Mouse (Mus musculus) Patski (cell line): ENCODE results near the gene Acy3. TPM values are rescaled to one million over a fixed set of nuclear protein-coding genes. Genes with fewer than 3 reads are reported as not detected.
A peak's percentile ranks its signal among the peaks of the same experiment; 100 is the strongest.

Source experiments
- ATAC-seq: fragments of 100-300 bp; one replicate; pipeline ENCODE4 v1.8.0; 2021
- CTCF ChIA-PET: fragments of 350-600 bp; sonication (Branson Sonifier 250); formaldehyde crosslinking; loops from one replicate; lab custom pipeline; 2022; ENCODE audit warnings: inconsistent platforms; lab: Charles Lee
- POLR2A ChIA-PET: fragments of 350-600 bp; sonication (Branson Sonifier 250); formaldehyde crosslinking; loops from one replicate; lab custom pipeline; 2022; ENCODE audit warnings: antibody characterized with exemption, inconsistent platforms; lab: Charles Lee
- DNase-seq: peaks from one replicate; pipeline ENCODE4 v3.0.0-alpha.2; 2011; ENCODE audit warnings: low read depth, low spot score
- H3K27me3 ChIP-seq: fragments of 371-371 bp; one replicate; pipeline ENCODE4 v1.5.1; 2021
- CTCF ChIP-seq: fragments of 100-300 bp; IDR thresholded peaks from one replicate; pipeline ENCODE4 v1.5.1; 2021
- in situ Hi-C: fragments of 300-500 bp; cut with MboI; formaldehyde crosslinking; loops from 3 replicates; pipeline ENCODE4 v1.11.1; 2018; ENCODE audit warnings: low pct_unique_long_range_greater_than_20kb, mixed read lengths
- polyA plus RNA-seq: library from polyadenylated mRNA; unstranded; gene quantifications from one replicate; pipeline ENCODE4 v1.2.3, GENCODE M21; 2021

Gene Acy3
- polyA plus RNA-seq, 1 experiment from 2014 or later, result 3.9 TPM

DNA sequence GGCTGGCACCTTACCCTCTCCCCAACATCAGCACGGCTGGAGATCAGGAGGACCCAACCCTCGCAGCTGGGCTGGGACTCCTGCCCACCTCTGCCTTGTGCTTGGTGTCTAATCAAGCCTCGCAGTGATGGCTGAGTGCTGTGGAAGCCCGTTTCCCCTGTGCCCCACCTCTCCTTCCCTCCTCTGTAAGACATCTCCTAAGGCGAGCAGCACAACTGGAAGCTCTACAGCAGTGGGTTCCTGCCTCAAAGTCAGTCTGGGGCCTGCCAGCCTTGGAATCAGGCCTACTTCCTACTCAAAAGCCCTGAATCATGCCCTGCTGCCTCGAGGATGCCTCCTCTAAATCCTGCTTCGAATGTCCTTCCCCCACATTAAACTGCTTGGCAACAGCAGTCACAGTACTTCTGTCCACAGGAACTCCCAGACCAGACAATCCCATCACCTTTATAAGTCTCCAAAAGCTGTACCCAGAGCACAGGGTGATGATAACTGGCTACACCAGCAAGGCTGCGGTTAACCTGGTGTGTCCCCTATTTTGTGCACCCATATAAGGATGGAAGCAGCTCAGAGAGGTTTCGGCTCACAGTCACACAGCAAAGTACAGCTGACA is 12.9 kb downstream of the Acy3 start:
- peaks cover 11% of the 10 kb centered on the region for H3K27me3 ChIP-seq
- DNase-seq (no peak), ATAC-seq (no peak)
- in situ Hi-C loops, result no loop called here
- TF ChIP-seq CTCF, result no peak
- CTCF ChIA-PET, result interaction anchor here (0.9 to 4.8 kb wide), 10 partner anchors 12 to 52 kb away, joined by 3 to 33 read pairs (median 4); partner anchors contain the start of genes Acy3, Gstp2 and Ndufv1
- POLR2A ChIA-PET, result interaction anchor here (0.9 to 2.9 kb wide), 2 partner anchors 11 to 12 kb away, joined by 3 to 14 read pairs; partner anchors contain the start of gene Ndufv1

DNA sequence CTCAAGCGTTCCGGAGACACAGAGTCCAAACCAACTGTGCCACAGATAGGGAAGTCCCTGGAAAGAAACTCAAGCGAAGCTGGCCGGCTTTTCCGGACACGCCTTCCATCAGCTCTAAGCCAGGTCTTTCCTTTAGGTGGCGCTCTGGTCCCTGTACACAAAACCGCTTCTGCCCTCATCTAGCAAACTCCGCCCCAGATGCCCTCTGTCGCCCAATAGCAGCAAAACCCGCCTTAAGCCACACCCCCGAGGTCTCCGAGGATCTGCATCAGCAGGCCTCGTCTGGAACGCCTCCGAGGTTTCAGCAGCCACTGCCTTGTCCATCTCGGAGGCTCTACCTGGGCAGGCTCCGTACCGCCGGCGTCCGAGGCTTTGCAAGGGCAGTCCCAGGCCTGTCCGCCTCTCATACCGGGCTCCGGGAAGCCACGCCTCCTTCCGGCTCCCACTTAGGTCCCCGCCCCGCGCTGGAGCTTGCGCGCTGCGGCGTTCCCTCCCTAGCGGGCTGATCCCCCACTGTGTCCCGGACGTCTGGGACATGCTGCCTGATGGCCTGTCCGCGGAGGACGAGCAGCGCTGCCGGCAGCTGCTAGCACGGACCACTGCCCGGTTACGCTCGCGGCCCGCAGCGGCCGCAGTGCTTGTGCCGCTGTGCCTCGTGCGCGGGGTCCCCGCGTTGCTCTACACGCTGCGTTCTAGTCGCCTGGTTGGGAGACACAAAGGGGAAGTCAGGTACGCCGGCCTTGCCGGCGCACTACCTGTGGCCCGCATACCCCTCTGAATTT is 13.9 kb downstream of the Acy3 start, which contains the start of the genes Nudt8 and Gm49405:
TSS of gene Nudt8 (plus strand) at position 462 of the 782 bp plus-strand sequence.
TSS of gene Gm49405 (plus strand) at position 508 of the 782 bp plus-strand sequence.
- in situ Hi-C loops, result no loop called here
- CTCF ChIA-PET, result interaction anchor here (0.9 to 4.8 kb wide), 12 partner anchors 10 to 53 kb away, joined by 3 to 33 read pairs (median 4); partner anchors contain the start of genes Acy3, Gstp2 and Ndufv1
- peak; percentile 89 for DNase-seq

DNA sequence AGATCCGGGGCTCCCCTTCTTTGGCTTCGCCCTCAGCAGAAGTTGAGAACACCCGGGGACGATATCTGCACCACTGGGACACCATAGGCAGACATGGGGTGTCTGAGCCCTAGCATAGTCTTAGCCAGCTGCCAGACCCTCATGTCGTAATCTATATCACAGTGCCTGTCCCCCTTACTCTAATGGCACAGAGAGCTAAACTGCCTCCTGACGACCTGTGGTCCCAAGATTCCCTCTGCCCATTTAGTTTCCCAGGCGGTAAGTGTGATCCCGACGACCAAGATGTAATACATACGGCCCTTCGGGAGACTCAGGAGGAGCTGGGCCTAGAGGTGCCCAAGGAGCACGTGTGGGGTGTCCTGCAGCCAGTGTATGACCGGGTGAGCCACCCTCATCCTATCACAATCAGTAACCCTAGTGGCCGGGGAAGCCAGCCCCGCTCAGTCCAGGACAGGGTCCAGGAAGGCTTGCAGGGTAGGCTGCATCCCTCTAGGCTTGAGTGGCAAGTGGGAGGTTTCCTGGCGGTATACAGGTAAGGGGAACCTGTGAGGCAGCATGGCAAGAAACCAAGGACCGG is 14.7 kb downstream of the Acy3 start:
- no peaks in the 10 kb centered on the region for H3K27me3 ChIP-seq
- TF ChIP-seq CTCF, result no peak
- DNase-seq (no peak), ATAC-seq (no peak)
- POLR2A ChIA-PET, result interaction anchor here (2.3 to 2.9 kb wide), 2 partner anchors 10 to 14 kb away, joined by 9 to 14 read pairs; partner anchors contain the start of genes Acy3 and Ndufv1
- CTCF ChIA-PET, result interaction anchor here (1.1 to 4.8 kb wide), 9 partner anchors 9 to 54 kb away, joined by 3 to 33 read pairs (median 5); partner anchors contain the start of genes Acy3 and Ndufv1
- in situ Hi-C loops, result no loop called here

More for the DNA sequence above, 13.9 kb downstream of the Acy3 start, which contains the start of the genes Nudt8 and Gm49405:
- ATAC-seq, result peak; percentile 69
- POLR2A ChIA-PET, result interaction anchor here (2.3 to 2.9 kb wide), 2 partner anchors 11 to 13 kb away, joined by 9 to 14 read pairs; partner anchors contain the start of genes Acy3 and Ndufv1
- H3K27me3 ChIP-seq, result peaks cover under 1% of the 10 kb centered on the region
- no peak for TF ChIP-seq CTCF

DNA sequence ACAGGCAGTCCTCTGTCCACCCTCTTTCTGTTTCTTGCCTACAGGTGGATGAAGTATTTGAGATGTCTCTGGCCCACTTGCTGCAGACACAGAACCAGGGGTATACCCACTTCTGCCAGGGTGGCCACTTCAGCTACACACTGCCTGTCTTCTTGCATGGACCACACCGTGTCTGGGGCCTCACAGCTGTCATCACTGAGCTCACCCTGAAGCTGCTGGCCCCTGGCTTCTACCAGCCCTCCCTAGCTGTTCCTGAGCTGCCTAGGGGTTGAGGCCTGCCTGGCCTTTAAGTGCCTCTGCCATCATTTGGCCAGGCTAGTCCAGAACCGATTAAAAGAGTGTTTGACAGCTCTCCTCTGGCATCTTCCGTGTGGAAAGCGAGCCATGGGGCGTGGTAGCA is 15.4 kb downstream of the Acy3 start:
- no peak for ATAC-seq
- TF ChIP-seq CTCF, result no peak
- DNase-seq, result no peak
- H3K27me3 ChIP-seq, result no peaks in the 10 kb centered on the region
- ChIA-PET POLR2A (interaction anchor here (2.3 to 2.9 kb wide), 2 partner anchors 10 to 15 kb away, joined by 9 to 14 read pairs; partner anchors contain the start of genes Acy3 and Ndufv1), CTCF (interaction anchor here (1.1 to 4.8 kb wide), 4 partner anchors 11 to 132 kb away, joined by 3 to 33 read pairs (median 7); partner anchors contain the start of genes Acy3 and Ndufv1)
- in situ Hi-C loops, result no loop called here

DNA sequence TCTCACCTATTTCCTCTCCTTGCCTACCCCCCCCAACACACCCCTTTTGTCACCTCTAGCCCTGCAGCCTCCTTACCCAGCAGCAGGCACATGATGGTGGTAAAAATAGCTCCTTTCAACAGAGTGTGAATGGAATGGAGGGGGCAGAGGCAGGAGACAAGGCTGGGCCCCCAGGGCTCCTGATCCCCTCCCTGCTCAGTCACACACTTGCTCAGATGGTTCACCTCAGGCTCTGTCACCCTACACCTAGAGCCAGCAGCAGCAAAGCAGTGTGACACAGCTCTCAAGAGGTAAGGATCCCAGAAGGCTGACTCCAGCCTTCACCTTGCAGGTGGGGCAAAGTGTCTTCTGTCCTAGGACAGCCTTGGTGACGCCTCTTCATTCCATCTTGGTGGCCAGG is 16.7 kb downstream of the Acy3 start, which contains the start of gene Doc2g:
TSS of gene Doc2g (plus strand) at position 202 of the 400 bp plus-strand sequence.
- ATAC-seq (no peak), DNase-seq (no peak)

DNA sequence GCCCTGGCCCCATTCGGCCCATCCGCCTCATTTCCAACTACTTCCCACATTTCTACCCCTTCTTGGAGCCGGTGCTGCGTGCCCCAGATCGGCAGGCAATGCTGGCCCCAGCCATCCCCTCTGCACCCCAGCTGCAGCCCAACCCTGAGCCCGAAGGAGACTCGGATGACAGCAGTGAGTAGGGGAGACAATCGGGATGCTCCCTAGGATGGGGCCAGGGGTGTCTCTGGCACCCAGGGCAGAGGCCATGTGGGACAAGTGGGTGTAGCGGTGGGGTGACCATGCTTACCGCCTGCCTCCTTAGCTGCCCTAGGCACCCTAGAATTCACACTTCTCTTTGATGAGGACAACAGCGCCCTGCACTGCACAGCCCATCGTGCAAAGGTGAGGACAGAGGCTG is 17.3 kb downstream of the Acy3 start:
- POLR2A ChIA-PET, result interaction anchor here (1.2 kb wide), 1 partner anchor 8 kb away, joined by 5 read pairs; no protein-coding TSS in a partner anchor
- CTCF ChIA-PET, result interaction anchor here (0.6 kb wide), 1 partner anchor 128 kb away, joined by 3 read pairs; no protein-coding TSS in a partner anchor
- ATAC-seq, result no peak
- in situ Hi-C loops, result no loop called here
- DNase-seq, result no peak
- TF ChIP-seq CTCF, result no peak
- no peaks in the 10 kb centered on the region for H3K27me3 ChIP-seq

More for the DNA sequence above, 16.7 kb downstream of the Acy3 start, which contains the start of gene Doc2g:
- CTCF ChIA-PET, result interaction anchor here (0.6 to 2.3 kb wide), 2 partner anchors 10 to 128 kb away, joined by 3 to 9 read pairs; partner anchors contain the start of gene Ndufv1
- no peaks in the 10 kb centered on the region for H3K27me3 ChIP-seq
- TF ChIP-seq CTCF, result no peak
- in situ Hi-C loops, result no loop called here
- POLR2A ChIA-PET, result interaction anchor here (1.2 kb wide), 1 partner anchor 8 kb away, joined by 5 read pairs; no protein-coding TSS in a partner anchor

DNA sequence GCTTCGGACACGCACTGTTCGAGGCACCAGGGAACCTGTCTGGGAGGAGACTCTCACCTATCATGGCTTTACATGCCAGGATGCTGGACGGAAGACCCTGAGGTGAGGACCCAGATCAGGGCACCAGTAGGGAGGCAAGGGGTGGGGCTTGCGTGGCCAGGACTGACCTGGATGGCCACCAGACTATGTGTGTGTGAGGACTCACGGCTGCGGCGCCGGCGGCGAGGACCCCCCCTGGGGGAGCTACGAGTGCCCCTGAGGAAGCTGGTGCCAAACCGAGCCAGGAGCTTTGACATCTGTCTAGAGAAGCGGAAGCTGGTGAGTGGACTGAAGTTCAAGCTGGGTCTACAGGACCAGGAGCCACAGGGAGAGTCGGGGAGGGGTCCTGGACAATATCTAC is 18.0 kb downstream of the Acy3 start:
- CTCF ChIA-PET, result interaction anchor here (1.3 kb wide), 1 partner anchor 57 kb away, joined by 4 read pairs; no protein-coding TSS in a partner anchor
- TF ChIP-seq CTCF, result no peak
- POLR2A ChIA-PET, result no interaction called here
- H3K27me3 ChIP-seq, result no peaks in the 10 kb centered on the region
- no peak for ATAC-seq
- no peak for DNase-seq
- in situ Hi-C loops, result no loop called here

DNA sequence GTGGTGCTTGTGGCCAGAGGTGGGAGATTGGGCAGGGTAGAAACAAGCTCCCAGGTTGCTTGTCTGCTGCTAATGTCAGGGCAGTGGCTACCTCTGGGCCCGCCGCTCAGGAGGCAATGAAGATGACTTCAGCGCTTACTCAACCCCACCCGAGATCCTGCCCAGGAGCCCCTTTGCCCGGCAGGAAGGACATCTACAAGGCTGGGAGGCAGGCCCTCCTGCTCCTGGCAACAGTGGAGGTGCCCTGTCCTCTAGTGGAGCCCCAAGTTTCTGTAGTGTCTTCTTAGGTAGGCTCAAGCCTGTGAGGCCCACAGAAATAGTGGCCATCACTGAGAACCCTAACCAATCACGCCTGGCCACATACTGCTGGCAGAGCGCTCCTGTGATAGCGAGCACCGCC is 18.7 kb downstream of the Acy3 start:
- ATAC-seq (no peak), DNase-seq (no peak)
- in situ Hi-C loops, result no loop called here
- ChIA-PET CTCF (interaction anchor here (1.3 kb wide), 1 partner anchor 58 kb away, joined by 4 read pairs; no protein-coding TSS in a partner anchor), POLR2A (interaction anchor here (0.7 kb wide), 1 partner anchor 23 kb away, joined by 3 read pairs; no protein-coding TSS in a partner anchor)
- H3K27me3 ChIP-seq, result no peaks in the 10 kb centered on the region
- no peak for TF ChIP-seq CTCF

DNA sequence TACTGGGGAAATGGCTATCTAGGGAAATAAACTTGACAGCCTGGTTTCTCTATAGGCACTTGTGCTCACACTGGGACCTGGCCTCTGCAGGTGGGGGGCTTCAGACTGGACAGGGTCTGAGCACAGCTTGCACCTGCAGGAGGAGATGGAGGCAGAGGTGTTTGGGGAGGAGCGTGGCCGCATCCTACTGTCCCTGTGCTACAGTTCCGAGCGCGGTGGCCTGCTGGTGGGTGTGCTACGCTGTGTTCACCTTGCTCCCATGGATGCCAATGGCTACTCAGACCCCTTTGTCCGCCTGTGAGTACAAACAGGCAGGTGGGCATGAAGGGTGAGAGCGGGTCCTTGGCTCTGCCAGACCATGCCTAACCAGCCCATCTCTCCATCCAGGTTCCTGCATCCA is 19.6 kb downstream of the Acy3 start:
- no peak for TF ChIP-seq CTCF
- in situ Hi-C loops, result no loop called here
- ChIA-PET POLR2A (no interaction called here), CTCF (no interaction called here)
- H3K27me3 ChIP-seq, result no peaks in the 10 kb centered on the region
- no peak for DNase-seq
- no peak for ATAC-seq
